Mouse (Mus musculus): ENCODE measurements around the gene Foxo3. TPM values are rescaled to one million over a fixed set of nuclear protein-coding genes. Genes with fewer than 3 reads are reported as not detected.
A peak's percentile ranks its signal among the peaks of the same experiment; 100 is the strongest.

The Foxo3 gene
- polyA plus RNA-seq, 1 experiment from 2014 or later = 8.0 TPM

- Histone ChIP-seq H3K27ac (replicated peaks) (no peak overlapping the region), H3K27me3 (ENCODE audit: control insufficient read depth, insufficient read depth, low read length) (no peaks in the 10 kb centered on the region), H3K4me2 (replicated peaks; ENCODE audit: low read depth) (no peak overlapping the region), H3K4me1 (replicated peaks; ENCODE audit: control insufficient read depth, insufficient read depth) (peaks cover 10% of the 10 kb centered on the region; the same call in 1 of the 2 replicates), H3K36me3 (ENCODE audit: control insufficient read depth, insufficient read depth, low read length) (peaks cover 21% of the 10 kb centered on the region), H3K4me3 (ENCODE audit: low read depth, low read length) (no peak overlapping the region), H3K9ac (ENCODE audit: low read length) (no peak overlapping the region), H3K9me3 (ENCODE audit: control insufficient read depth, low read length) (no peaks in the 10 kb centered on the region)
- no peak for ATAC-seq (ENCODE audit: low FRiP score, low TSS enrichment)
- 47% methylated on average over 15 of the region's 15 CpGs for WGBS
- TF ChIP-seq CTCF (IDR thresholded peaks at IDR 0.05; ENCODE audit: low read depth) = no peak
- DNase-seq (ENCODE audit: low spot score) = no peak
Measured at GRCm38 (mm10) chr10:42269281-42270025, 7.1 kb downstream of the Foxo3 start.

GRCm38 (mm10) chr10:42267811-42268545 lies 8.6 kb downstream of the Foxo3 start:
- no peaks in the 10 kb centered on the region for H3K9me3 ChIP-seq (ENCODE audit: control insufficient read depth, low read length)
- DNase-seq (ENCODE audit: low spot score) = no peak
- TF ChIP-seq CTCF (IDR thresholded peaks at IDR 0.05; ENCODE audit: low read depth) (peak; percentile 51), EP300 (optimal IDR thresholded peaks at IDR 0.05) (no peak)
- H3K27me3 ChIP-seq (ENCODE audit: control insufficient read depth, insufficient read depth, low read length) = no peaks in the 10 kb centered on the region
- H3K4me1 ChIP-seq (replicated peaks; ENCODE audit: control insufficient read depth, insufficient read depth) = peaks cover 7% of the 10 kb centered on the region; the same call in 1 of the 2 replicates
- H3K4me3 ChIP-seq (ENCODE audit: low read depth, low read length) = no peak overlapping the region
- H3K9ac ChIP-seq (ENCODE audit: low read length) = no peak overlapping the region
- H3K27ac ChIP-seq (replicated peaks) = no peak overlapping the region
- WGBS = 70% methylated on average over 5 of the region's 5 CpGs
- no peak overlapping the region for H3K4me2 ChIP-seq (replicated peaks; ENCODE audit: low read depth)
- ATAC-seq (ENCODE audit: low FRiP score, low TSS enrichment) = no peak
- H3K36me3 ChIP-seq (ENCODE audit: control insufficient read depth, insufficient read depth, low read length) = peaks cover 21% of the 10 kb centered on the region

GRCm38 (mm10) chr10:42265021-42265689 lies 11.4 kb downstream of the Foxo3 start:
- Histone ChIP-seq H3K4me1 (replicated peaks; ENCODE audit: control insufficient read depth, insufficient read depth) (peaks cover 2% of the 10 kb centered on the region; the same call in 1 of the 2 replicates), H3K36me3 (ENCODE audit: control insufficient read depth, insufficient read depth, low read length) (peaks cover 18% of the 10 kb centered on the region), H3K4me3 (ENCODE audit: low read depth, low read length) (no peak overlapping the region), H3K9ac (ENCODE audit: low read length) (no peak overlapping the region), H3K27ac (replicated peaks) (no peak overlapping the region), H3K4me2 (replicated peaks; ENCODE audit: low read depth) (no peak overlapping the region), H3K27me3 (ENCODE audit: control insufficient read depth, insufficient read depth, low read length) (no peaks in the 10 kb centered on the region), H3K9me3 (ENCODE audit: control insufficient read depth, low read length) (no peaks in the 10 kb centered on the region)
- no peak for TF ChIP-seq CTCF (IDR thresholded peaks at IDR 0.05; ENCODE audit: low read depth)
- TF ChIP-seq EP300 (optimal IDR thresholded peaks at IDR 0.05) = no peak
- DNase-seq (ENCODE audit: low spot score) = no peak
- 85% methylated on average over 11 of the region's 11 CpGs for WGBS
- no peak for ATAC-seq (ENCODE audit: low FRiP score, low TSS enrichment)

- no peaks in the 10 kb centered on the region for H3K9me3 ChIP-seq (ENCODE audit: control insufficient read depth, low read length)
- peaks cover 20% of the 10 kb centered on the region for H3K36me3 ChIP-seq (ENCODE audit: control insufficient read depth, insufficient read depth, low read length)
- 0 out of 2 replicates have a peak, but pooled peaks cover 2% of the 10 kb centered on the region for H3K4me1 ChIP-seq (replicated peaks; ENCODE audit: control insufficient read depth, insufficient read depth)
- H3K9ac ChIP-seq (ENCODE audit: low read length) = no peak overlapping the region
- ATAC-seq (ENCODE audit: low FRiP score, low TSS enrichment) (no peak), DNase-seq (ENCODE audit: low spot score) (no peak)
- H3K27me3 ChIP-seq (ENCODE audit: control insufficient read depth, insufficient read depth, low read length) = no peaks in the 10 kb centered on the region
- 77% methylated on average over 5 of the region's 5 CpGs for WGBS
- H3K4me3 ChIP-seq (ENCODE audit: low read depth, low read length) = no peak overlapping the region
- no peak overlapping the region for H3K27ac ChIP-seq (replicated peaks)
- no peak overlapping the region for H3K4me2 ChIP-seq (replicated peaks; ENCODE audit: low read depth)
- TF ChIP-seq EP300 (optimal IDR thresholded peaks at IDR 0.05) (no peak), CTCF (IDR thresholded peaks at IDR 0.05; ENCODE audit: low read depth) (no peak)
Measured at GRCm38 (mm10) chr10:42264195-42264594, 12.4 kb downstream of the Foxo3 start.

- Histone ChIP-seq H3K27me3 (ENCODE audit: control insufficient read depth, insufficient read depth, low read length) (no peaks in the 10 kb centered on the region), H3K27ac (replicated peaks) (no peak overlapping the region), H3K4me1 (replicated peaks; ENCODE audit: control insufficient read depth, insufficient read depth) (0 out of 2 replicates have a peak, but pooled peaks cover 2% of the 10 kb centered on the region), H3K4me3 (ENCODE audit: low read depth, low read length) (no peak overlapping the region), H3K9ac (ENCODE audit: low read length) (no peak overlapping the region), H3K4me2 (replicated peaks; ENCODE audit: low read depth) (no peak overlapping the region), H3K9me3 (ENCODE audit: control insufficient read depth, low read length) (no peaks in the 10 kb centered on the region), H3K36me3 (ENCODE audit: control insufficient read depth, insufficient read depth, low read length) (peaks cover 20% of the 10 kb centered on the region)
- 55% methylated on average over 8 of the region's 8 CpGs for WGBS
- no peak for DNase-seq (ENCODE audit: low spot score)
- TF ChIP-seq EP300 (optimal IDR thresholded peaks at IDR 0.05) (no peak), CTCF (IDR thresholded peaks at IDR 0.05; ENCODE audit: low read depth) (no peak)
- ATAC-seq (ENCODE audit: low FRiP score, low TSS enrichment) = no peak
Measured at GRCm38 (mm10) chr10:42263701-42264100, 12.9 kb downstream of the Foxo3 start.

Measured in stomach, postnatal 0 days (tissue).